Mouse (Mus musculus): Measurements from ENCODE around the gene Atp9a.

DNA sequence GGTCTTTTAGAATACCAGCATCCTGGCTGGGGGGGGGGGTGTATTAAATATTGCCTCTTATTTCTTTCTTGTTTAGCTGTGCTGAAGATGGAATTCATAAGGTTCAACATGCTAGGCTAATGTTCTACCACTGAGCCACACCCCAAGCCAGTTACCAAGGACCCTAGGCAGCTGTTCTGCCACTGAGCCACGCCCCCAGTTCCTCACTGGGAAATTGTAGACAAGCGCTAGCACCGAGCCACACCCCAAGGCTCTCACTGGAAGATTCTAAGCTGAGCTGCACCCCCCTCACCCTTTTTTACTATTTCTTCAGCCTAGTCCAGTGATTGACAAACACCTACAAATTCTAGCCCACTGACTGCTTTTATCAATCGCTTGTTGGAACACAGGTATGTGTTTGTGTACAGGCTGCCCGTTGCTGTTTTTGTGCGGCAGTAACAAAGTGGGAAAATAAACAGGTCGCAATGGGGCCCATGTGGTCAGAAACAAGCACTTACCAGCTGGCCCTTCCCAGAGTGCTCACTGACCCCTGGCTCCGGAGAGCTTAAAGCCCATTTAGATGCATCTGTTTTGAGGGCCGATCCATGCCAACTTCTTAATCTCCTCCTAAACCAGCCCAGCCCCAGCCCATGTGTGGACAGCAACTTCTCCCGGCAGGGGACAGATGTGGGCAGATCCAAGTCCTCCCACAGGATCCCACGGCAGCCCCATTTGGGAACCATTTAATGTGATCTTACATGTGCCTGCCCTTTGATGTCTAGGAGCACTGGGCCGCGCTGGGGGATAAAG lies 128.9 kb downstream of the Atp9a start:
- no peak for TF ChIP-seq ZNF384 (IDR thresholded peaks at IDR 0.05; ENCODE audit: low read depth, low read length)
- no peak for TF ChIP-seq MAFK (IDR thresholded peaks at IDR 0.05; ENCODE audit: insufficient read depth, low read depth, low read length)
